Mouse (Mus musculus): ENCODE data around the gene Lrrc25. TPM values are rescaled to one million over a fixed set of nuclear protein-coding genes. Genes with fewer than 3 reads are reported as not detected.
"Not testable (repeated sequence)": the region's sequence is repeated elsewhere in the genome, so short reads cannot be mapped to it uniquely, and the experiment has no call there.

The Lrrc25 gene
- 2.9 and 5.2 TPM in 2 replicates for total RNA-seq (2014; fragmentation: Nextera tagmentation)
- total RNA-seq (2017): 1.1 and 3.1 TPM in 2 replicates

DNA sequence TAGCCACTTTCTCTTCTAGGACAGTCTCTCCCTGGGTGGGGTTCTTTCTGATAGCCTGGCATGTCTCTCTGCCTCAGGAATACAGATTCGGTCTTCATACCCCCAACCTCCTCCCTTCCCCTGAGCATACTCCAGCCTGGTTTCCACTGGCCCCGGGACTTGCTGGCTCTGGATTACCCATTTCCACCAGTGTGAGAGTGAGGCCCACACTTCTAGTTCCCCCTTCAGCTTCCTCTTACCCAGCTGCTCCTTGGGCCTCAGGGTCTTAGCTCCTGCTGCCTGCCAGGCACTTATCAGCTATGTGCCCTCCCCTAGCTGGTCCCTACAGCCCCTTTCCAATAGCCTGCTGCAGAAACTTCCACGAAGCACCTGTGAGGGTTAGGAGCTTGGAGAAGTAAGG lies at the start of gene Lrrc25:
Gene Lrrc25 (plus strand): TSS at position 262 of the 400 bp plus-strand sequence.
- ATAC-seq (replicated peaks; ENCODE audit: poor library complexity, severe bottlenecking): peak; percentile 26

DNA sequence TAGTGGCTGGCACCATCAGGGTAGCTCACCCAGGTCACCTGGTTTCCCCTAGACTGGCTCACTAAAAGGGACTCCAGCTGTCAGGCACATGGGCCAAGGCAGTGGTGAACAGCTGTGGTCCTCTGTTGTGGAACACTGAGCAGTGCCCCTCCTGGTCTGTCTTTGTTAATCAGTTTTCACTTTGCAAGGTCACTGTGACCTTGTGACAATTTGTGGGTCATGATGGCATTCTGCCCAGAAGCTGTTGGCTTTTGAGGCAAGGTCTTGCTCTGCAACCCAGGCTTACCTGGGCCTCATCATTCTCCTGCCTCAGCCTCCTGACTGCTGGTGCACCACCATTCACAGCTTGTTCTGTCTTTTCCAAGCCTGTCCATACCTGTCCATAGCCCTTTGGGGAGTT lies 45.6 kb upstream of the Lrrc25 start:
- no peak for ATAC-seq (replicated peaks; ENCODE audit: poor library complexity, severe bottlenecking)

DNA sequence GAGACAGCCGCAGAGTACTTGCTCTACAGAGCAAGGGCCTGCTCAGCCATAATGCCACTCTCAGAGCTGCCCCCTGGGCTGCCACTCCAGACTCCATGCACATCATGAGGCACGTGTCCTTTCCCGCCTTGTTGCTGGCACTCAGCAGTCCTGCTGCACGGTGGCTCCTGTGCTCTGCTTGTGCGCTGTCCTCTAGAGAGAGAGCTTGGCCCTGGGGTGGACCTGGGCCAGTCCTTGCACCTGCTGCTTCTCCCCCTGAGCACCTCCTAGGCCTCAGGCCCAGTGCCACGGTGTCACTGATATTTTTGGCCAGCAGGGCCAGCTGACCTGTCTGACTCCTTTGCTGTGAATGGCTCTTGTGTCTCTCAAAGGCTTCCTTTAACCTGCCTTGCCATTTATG lies 45.0 kb upstream of the Lrrc25 start:
- no peak for ATAC-seq (replicated peaks; ENCODE audit: poor library complexity, severe bottlenecking)

DNA sequence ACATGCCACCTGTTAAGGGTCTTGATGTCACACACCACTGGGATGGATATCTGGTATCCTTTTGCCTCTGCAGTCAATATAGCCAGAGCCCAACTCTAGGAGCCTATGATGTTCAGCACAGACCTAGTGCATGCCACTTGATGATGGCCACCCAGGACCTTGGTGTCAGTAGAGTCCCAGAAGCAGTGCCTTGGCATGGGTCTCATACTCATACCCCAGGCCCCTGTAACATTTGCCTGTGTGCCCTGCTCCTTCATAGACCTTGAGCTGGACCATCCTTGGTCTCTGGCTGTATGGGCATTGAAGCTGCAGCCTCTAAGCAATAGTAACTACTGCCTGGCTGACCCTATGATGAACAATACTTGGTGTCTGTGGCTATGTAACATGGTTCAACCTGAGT lies 41.7 kb upstream of the Lrrc25 start:
- ATAC-seq (replicated peaks; ENCODE audit: poor library complexity, severe bottlenecking): no peak

GRCm38 (mm10) chr8:70574915-70575314 lies 41.0 kb upstream of the Lrrc25 start:
- ATAC-seq (replicated peaks; ENCODE audit: poor library complexity, severe bottlenecking): peak; percentile 28; the same call in 1 of the 2 replicates

DNA sequence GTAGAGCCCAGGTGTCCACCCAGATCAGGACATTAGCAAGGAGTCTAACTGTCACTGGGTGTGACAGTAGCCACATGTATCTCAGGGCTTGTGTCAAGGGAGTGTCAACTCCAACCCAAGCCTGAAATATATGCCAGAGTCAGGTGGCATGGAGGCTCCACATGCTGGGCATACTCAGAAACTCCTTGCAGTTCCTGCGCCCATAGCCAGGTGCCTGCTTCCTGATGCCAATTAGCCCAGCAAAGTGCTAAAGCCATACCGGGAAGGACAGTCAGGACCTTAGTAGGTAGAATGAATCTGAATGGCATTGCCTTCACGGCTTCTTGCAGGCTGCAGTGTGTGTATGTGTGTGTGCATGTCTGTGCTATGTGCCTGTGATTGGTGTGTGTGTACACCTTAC lies 38.7 kb upstream of the Lrrc25 start:
- no peak for ATAC-seq (replicated peaks; ENCODE audit: poor library complexity, severe bottlenecking)

GRCm38 (mm10) chr8:70583476-70584387 lies 32.2 kb upstream of the Lrrc25 start:
- ATAC-seq (replicated peaks; ENCODE audit: poor library complexity, severe bottlenecking): no peak

DNA sequence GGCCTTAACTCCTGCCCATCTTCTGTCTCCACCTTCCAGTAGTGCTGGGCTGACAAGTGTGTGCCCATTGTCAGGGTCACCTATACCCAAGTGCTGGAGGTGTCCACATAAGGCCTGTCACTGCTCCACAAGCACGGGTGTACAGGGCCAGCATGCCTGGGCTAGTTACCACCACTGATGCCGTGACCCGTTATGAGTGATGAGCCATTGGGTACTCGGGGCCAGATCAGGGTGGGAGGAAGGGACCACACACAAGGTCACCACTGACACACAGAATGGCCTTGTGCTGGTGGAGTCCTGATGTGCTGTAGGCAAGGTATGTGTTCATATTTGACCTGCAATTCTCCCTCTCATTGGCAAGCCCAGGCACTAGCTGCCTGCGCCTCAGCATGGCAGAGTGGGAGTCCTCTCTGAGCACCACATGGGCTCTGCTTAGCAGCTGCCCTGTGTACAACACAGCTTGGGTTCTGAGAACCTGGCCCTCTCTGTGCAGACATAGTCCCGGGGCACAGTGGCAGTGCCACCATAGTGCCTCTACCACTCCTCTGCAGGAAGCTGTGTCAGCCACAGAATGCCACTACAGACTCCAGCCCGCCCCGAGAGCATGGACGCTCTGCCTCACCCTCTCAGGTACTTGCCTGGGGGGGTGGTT lies 31.2 kb upstream of the Lrrc25 start:
- ATAC-seq (replicated peaks; ENCODE audit: poor library complexity, severe bottlenecking): no peak

DNA sequence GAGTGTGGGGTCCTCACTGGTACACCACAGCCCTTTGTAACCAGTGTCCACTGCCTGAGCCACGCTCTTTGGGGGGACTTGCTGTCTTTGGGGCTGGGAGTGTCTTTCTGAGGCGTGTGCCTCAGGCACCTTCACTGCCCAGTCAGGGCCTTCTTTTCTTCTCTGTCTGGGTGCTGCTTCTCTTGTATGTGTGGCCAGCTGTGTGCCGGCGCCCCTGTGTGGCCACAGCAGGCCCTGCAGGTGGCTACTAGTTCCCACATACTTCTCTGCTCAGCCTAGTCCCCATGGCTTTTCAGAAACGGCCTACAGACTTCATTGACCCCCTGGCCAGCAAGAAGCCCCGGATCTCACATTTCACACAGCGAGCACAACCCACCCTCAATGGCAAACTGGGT lies 30.7 kb upstream of the Lrrc25 start:
- peak; percentile 91 for ATAC-seq (replicated peaks; ENCODE audit: poor library complexity, severe bottlenecking)

DNA sequence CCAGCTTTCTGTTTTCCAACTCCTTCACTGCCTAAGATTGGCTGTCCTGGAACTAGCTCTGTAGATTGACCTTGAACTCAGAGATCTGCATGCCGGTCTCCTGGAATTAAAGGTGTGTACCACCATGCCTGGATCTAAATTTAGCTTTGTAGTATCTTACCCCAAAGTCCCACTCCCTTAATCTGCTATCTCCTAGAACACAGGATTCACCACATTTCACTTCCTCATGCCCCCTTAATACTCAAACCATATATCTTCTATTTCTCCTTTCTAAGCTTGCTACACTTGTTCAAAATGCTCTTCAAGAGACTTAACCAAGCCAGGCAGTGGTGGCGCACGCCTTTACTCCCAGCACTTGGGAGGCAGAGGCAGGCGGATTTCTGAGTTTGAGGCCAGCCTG lies 28.0 kb upstream of the Lrrc25 start:
- not testable (repeated sequence) for ATAC-seq (replicated peaks; ENCODE audit: poor library complexity, severe bottlenecking)

GRCm38 (mm10) chr8:70591569-70591968 lies 24.4 kb upstream of the Lrrc25 start:
- no peak for ATAC-seq (replicated peaks; ENCODE audit: poor library complexity, severe bottlenecking)

DNA sequence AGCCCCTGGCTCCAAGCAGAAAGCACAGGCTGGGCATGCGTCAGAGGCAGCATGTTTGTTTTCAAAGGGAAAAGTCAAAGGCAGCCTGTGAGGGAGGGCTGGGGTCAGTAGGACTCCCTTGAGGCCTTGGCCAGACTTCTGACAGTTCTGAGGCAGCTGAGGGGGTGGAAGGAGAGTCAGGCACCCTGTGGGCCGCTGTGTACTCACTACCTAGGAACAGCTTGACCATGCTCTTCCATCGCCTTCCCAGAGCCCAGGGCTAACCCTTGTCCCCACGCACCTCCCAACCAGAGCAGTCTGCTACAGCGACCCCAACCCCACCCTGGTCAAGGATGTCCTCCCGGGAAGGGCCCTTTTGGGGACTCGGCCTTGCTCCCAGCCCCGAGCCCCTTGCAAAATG lies 22.8 kb upstream of the Lrrc25 start:
- no peak for ATAC-seq (replicated peaks; ENCODE audit: poor library complexity, severe bottlenecking)

DNA sequence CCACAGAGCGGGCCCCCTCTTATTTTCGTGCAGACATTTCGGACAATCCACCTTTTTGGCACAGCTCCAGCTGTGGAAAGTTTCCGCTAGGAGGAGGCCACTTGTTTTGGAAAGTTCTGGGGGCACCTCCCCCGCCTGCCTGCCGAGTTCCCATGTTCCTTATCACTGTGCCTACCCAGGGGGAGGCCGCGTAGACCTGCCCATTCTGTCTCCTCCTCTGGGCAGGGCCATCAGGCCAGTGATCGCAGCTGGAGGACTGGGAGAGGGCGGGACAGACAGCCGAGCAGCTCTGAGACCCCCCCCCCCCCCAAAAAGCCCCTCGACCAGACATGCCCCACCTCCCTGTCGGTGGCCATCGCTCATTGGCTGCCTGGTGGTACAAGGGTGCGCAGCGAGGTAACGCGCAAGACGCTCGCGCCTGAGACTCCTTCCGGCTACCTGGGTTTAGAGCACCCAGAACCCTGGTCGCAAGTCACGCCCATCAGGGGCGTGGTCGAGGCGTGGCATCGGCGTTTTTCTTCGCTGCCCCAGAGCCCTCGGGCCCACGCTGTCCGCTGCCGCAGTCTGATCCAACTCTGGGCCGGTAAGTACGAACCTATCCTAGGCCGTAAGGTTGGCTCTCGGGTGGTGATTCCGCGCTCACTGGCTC lies 21.9 kb upstream of the Lrrc25 start, which contains the start of gene Isyna1:
Gene Isyna1 (plus strand): TSS at position 413 of the 649 bp plus-strand sequence.
- peak; percentile 83 for ATAC-seq (replicated peaks; ENCODE audit: poor library complexity, severe bottlenecking)

GRCm38 (mm10) chr8:70594621-70595564 lies 21.1 kb upstream of the Lrrc25 start:
- peak; percentile 20; the same call in 1 of the 2 replicates for ATAC-seq (replicated peaks; ENCODE audit: poor library complexity, severe bottlenecking)

- ATAC-seq (replicated peaks; ENCODE audit: poor library complexity, severe bottlenecking): no peak
Observed at GRCm38 (mm10) chr8:70595811-70596210, 20.1 kb upstream of the Lrrc25 start.

DNA sequence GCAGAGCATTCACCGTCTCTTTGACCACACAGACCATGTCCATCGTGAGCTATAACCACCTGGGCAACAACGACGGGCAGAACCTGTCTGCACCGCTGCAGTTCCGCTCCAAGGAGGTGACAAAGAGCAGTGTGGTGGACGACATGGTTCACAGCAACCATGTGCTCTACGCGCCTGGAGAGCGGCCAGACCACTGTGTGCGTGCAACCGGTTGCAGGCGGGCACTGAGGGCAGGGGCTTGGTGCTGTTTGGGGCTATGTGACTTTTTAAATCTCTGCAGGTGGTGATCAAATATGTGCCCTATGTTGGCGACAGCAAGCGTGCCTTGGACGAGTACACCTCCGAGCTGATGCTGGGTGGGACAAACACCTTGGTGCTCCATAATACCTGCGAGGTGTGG lies 19.7 kb upstream of the Lrrc25 start:
- ATAC-seq (replicated peaks; ENCODE audit: poor library complexity, severe bottlenecking): no peak

DNA sequence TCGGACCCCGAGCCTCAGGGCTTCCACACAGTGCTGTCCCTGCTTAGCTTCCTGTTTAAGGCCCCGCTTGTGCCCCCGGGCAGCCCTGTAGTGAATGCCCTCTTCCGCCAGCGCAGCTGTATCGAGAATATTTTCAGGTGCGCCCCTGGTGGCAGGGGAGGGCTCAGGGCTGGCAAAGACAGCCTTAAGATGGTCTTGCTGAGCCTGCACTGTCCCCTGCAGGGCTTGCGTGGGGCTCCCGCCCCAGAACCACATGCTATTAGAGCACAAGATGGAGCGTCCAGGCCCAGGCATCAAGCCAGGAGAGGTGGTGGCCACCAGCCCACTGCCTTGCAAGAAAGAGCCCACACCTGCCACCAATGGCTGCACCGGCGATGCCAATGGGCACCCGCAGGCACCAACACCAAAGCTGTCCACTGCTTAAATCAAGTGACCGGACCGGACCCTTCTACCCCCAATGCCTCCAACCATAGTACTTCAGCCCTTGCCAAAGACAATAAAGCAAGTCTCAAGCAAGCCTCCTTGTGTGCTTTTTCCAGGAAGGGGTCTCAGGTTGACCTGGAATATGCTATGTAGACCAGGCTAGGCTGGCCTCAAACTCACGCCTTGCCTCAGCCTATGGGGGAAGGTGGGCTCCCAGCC lies 19.1 kb upstream of the Lrrc25 start:
- ATAC-seq (replicated peaks; ENCODE audit: poor library complexity, severe bottlenecking): no peak

GRCm38 (mm10) chr8:70597417-70598272 lies 18.3 kb upstream of the Lrrc25 start:
- no peak for ATAC-seq (replicated peaks; ENCODE audit: poor library complexity, severe bottlenecking)
